Mouse (Mus musculus) heart, postnatal 0 days (tissue): ENCODE results near the gene Lgals9.

ENCODE experiments used
- CTCF ChIP-seq: IDR thresholded peaks from 2 replicates; pipeline ENCODE4 v1.5.1; 2016; ENCODE audit warnings: antibody characterized with exemption, control low read depth, low read depth
- EP300 ChIP-seq: IDR thresholded peaks from 2 replicates; pipeline ENCODE4 v1.6.1; 2016; ENCODE audit warnings: antibody characterized with exemption, low read depth

DNA sequence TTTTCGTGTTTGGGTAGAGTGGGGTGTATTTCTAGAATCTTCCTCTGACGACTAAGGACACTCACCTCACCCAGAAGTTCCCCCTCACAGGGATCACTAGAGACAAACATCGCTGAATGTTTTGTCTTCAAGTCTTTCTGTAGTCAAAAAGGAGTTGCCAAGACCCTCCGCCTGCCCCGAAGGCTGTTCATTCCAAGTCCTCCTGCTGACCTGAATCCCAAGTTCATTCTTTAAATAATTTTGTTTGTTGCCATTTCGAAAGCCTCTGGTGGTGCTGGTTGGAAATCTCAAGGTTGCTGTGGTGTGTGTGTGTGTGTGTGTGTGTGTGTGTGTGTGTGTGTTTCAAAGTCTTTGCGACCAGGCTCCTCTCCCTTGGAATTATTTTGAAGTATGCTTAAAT lies 50.4 kb downstream of the Lgals9 start:
- TF ChIP-seq EP300: no peak
- TF ChIP-seq CTCF: no peak
